Mouse (Mus musculus): Measurements from ENCODE around the gene Tpgs1.
"Not testable (repeated sequence)": the region's sequence is repeated elsewhere in the genome, so short reads cannot be mapped to it uniquely, and the experiment has no call there.

Gene Tpgs1

DNA sequence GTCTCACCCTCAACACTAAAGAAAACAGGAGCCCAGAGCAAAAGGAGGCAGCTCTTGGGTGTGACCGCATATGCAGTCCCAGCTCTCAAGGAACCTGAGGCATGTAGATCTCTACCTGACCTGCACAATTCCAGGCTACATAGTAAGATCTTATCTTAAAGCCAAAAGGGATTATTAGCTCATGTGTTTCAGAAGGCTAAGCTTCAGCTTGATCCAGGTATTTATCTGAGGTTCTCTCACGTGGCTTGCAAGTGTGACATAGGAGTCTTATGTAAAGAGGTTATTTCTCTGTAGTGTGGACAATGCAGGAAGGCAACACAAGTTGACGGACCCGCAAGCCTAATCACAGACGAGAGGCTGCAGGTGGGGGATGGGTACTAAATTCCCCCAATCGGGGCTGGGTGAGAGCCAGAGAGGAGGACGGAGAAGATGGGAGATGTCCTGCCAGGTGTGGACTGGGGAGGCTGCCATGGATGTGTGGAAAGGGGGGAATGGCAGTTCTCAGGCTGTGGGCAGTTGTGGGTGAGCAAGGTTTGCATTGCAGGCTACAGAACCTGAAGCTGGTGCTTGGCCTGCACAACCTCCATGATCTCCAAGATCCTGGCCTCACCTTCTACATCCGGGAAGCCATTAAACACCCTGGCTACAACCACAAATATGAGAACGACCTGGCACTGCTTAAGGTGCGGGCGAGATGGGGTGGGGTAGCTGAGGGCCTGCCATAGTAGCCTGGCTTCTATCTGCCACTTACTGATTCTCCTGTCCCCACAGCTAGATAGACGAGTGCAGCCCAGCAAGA, 24.6 kb downstream of the Tpgs1 start:
- no peak for DNase-seq

GRCm38 (mm10) chr10:79694379-79694655, 25.1 kb downstream of the Tpgs1 start:
- no peak for DNase-seq

DNA sequence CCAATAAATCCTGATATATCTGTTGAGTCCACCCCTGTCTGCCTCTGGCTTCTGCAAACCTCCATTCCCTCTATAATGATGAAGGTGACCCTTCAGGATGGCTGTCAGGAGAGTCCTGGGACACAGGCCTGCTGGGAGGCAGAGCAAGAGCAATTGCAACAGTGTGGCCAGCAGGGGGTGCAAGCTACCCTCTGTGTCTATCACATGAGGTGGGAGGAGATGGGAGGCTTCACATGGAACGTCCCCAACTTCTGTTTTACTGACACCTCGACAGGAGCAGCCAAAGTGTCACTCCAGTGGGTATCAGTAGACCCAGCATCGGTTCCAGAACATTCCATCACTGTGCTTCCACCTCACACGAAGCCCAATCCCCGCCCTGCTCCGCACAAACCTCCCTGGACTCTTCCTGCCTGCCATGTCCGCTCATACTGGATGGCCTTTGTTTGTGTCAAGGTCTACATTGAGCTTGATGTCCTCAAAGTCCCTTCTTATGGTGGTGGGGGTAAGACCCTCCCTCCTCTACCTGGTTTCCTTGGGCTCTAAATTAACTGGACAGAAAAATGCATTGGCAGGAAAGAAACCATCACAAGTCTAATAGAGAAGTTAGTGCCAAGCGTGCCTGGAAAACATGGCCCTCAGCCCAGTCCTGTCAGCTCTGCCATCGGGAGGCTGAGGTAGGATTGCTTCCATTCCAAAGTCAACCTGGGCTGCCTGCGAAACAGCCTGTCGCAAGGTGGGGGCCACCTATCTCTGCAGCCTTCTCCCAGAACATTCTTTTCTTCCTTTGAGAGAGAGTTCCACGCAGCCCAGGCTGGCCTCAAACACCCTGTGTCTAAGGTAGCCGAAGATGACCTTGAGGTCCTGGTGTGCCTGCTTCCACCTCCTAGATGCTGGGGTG, 26.3 kb downstream of the Tpgs1 start:
- peak; percentile 80 to 83 for DNase-seq

DNA sequence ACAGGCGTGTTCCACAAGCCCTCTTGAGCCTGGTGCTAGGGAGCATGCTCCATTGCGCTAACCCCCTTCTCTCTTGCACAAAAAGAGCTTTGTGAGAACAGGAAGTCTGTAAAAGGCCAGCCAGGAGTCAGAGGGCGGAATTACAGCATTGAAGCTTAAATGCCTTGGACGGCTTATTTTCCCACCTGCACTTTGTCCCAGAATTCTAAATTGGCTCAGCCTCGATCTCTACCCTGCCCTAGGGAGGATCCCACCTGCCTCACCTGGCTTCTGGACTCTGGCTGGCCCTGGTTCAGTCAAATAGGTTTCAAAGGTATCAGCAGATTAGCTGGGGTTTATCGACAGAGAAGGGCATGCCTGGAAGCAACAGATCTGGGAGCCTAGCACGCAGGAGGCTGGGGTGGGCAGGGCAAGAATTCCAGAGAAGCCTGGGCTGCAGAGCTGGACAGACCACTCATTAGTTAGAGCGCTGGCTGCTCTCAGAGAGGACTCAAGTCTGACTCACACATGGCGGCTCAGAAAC, 27.0 kb downstream of the Tpgs1 start:
- DNase-seq, result peak; percentile 56 to 58

GRCm38 (mm10) chr10:79697916-79698315, 28.7 kb downstream of the Tpgs1 start:
- DNase-seq, result no peak

DNA sequence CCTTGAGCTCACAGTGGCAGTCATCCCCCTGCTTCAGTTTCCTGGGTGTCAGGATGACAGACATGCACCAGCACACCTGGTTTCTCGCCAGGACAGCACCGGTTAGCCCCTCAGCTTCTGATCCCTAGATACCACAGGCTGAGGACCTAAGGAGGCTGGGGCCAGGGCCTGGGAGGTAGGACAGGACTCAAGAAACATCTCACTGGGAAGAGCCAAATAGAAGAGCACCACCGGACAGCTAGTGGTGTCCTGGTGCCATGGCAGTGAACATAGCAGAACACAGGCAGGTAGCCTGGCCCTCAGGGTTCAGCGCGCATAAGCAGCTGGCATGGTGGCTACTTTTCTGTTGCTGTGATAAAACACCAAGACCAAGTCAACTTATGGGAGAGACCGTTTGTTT, 29.3 kb downstream of the Tpgs1 start:
- no peak for DNase-seq

GRCm38 (mm10) chr10:79700676-79701075, 31.5 kb downstream of the Tpgs1 start:
- no peak for DNase-seq

GRCm38 (mm10) chr10:79701443-79702129, 32.4 kb downstream of the Tpgs1 start:
- peak; percentile 90 to 93 for DNase-seq

DNA sequence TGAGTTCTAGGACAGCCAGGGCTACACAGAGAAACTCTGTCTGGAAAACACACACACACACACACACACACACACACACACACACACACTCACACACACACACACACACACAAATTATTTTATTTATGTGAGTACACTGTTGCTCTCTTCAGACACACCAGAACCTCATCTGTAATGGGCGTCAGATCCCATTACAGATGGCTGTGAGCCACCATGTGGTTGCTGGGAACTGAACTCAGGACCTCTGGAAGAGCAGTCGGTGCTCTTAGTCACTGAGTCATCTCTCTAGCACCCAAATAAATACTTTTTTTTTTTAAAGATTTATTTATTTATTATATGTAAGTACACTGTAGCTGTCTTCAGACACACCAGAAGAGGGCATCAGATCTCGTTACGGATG, 33.8 kb downstream of the Tpgs1 start:
- DNase-seq, result not testable (repeated sequence)

DNA sequence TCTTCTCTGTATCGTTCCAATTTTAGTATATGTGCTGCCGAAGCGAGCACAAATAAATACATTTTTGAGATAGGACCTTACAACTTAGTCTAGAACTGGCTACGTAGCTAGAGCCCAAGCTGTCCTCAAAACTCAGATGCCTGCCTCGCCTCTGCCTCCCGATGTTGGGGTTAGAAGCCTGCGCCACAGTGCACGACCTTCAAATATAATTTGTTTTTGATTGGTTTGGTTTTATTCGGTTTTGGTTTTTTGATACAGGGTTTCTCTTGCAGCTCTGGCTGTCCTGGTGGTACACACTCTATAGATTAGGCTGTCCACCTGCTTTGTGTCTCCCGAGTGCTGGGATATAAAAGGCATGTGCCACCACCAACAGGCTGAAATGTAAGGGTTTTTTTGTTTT, 34.4 kb downstream of the Tpgs1 start:
- DNase-seq, result no peak

GRCm38 (mm10) chr10:79704065-79704969, 35.1 kb downstream of the Tpgs1 start, which contains the start of gene Bsg:
Gene Bsg, plus strand, starts transcription at chr10:79704491.
- DNase-seq, result peak; percentile 98 to 99

- DNase-seq, result no peak
Observed at GRCm38 (mm10) chr10:79704970-79705360, 35.8 kb downstream of the Tpgs1 start.

DNA sequence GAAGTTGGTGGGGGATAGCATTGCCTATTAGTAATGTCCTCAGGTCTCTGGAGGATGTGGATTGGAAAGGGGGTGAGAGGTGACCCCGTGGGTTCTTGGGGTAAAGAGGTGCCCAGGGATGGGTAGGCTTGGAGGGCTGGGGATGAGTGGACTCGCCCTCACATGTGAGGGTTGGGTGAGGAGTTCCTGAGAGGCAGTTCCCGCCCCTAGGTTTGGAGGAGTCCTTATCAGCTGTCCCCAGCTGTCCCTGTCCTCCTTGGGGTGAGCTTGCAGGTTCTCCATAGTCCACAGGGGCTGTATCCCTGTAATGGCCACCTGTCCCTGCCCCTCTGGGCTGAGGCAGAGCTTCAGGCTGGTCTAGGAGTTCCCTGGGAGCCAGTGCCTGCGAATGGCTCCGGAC, 36.8 kb downstream of the Tpgs1 start:
- no peak for DNase-seq

GRCm38 (mm10) chr10:79706406-79707094, 37.4 kb downstream of the Tpgs1 start:
- no peak for DNase-seq

- no peak for DNase-seq
Observed at GRCm38 (mm10) chr10:79707162-79707561, 38.0 kb downstream of the Tpgs1 start.

DNA sequence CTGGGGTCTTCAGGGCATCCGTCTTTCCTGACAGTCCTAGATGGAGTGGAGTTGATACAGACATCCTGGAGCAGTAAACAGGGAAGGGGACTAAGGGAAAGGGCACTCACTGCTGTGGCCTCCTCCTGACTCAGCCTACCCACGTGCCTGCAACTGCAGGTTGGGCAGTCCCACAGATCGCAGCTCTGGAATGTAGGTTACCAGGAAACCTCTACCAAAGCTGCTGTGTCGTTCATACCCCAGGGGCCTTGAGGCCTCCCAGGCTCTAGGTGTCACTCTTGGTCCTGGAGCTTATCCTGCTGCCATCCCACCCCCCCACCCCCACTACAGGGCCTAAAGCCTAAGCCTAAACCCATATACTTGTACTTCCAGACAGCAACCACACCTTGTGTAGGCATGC, 38.6 kb downstream of the Tpgs1 start:
- DNase-seq, result no peak

- peak in 1 of 2 experiments; percentile 51 for DNase-seq
Observed at GRCm38 (mm10) chr10:79708668-79709067, 39.5 kb downstream of the Tpgs1 start.

DNA sequence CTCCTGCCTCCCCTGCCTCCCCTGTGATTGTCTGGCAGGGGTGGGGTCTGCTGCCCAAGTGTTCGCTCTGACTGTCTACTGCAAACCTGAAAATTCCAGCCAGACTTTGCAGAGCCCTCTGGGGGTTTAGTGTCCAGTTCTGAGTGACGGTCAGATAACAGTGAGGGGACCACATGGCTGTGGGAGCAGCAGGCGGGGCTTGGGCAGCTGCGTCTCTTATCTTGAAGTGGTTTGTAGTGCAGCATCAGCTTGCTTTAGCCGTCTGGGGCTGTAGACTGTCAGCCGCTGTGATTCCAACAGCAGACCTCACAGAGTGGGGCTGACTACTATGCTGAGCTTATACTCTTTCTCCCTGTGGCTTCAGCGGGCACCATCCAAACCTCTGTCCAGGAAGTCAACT, 40.1 kb downstream of the Tpgs1 start:
- DNase-seq, result no peak

- no peak for DNase-seq
Observed at GRCm38 (mm10) chr10:79712029-79712428, 42.9 kb downstream of the Tpgs1 start.

- DNase-seq, result peak; percentile 74 to 79
Observed at GRCm38 (mm10) chr10:79712499-79713126, 43.4 kb downstream of the Tpgs1 start.

GRCm38 (mm10) chr10:79713163-79713562, 44.0 kb downstream of the Tpgs1 start:
- DNase-seq, result no peak

Measured in lung, adult 18-20 months (tissue).